Mouse (Mus musculus): Measurements from ENCODE around the gene Rrp12.
A peak's percentile ranks its signal among the peaks of the same experiment; 100 is the strongest.
"Not testable (repeated sequence)": the region's sequence is repeated elsewhere in the genome, so short reads cannot be mapped to it uniquely, and the experiment has no call there.

The Rrp12 gene

GRCm38 (mm10) chr19:41895460-41896318, at the start of gene Rrp12:
TSS of gene Rrp12 (minus strand) at chr19:41896173.
- peak; percentile 94 for DNase-seq (ENCODE audit: low spot score)

- DNase-seq (ENCODE audit: low spot score), result no peak
These were observed 47.9 kb upstream of the Rrp12 start for GRCm38 (mm10) chr19:41943841-41944240.

- DNase-seq (ENCODE audit: low spot score), result no peak
These were observed 42.6 kb upstream of the Rrp12 start for GRCm38 (mm10) chr19:41938539-41938938.

GRCm38 (mm10) chr19:41935921-41936320, 39.9 kb upstream of the Rrp12 start:
- no peak for DNase-seq (ENCODE audit: low spot score)

GRCm38 (mm10) chr19:41934124-41934523, 38.2 kb upstream of the Rrp12 start:
- no peak for DNase-seq (ENCODE audit: low spot score)

GRCm38 (mm10) chr19:41933179-41934086, 37.5 kb upstream of the Rrp12 start, which contains the start of the genes Exosc1 and Zdhhc16:
TSS of gene Exosc1 (minus strand) at chr19:41933423.
TSS of gene Zdhhc16 (plus strand) at chr19:41933480.
- peak; percentile 99 for DNase-seq (ENCODE audit: low spot score)

- no peak for DNase-seq (ENCODE audit: low spot score)
These were observed 36.7 kb upstream of the Rrp12 start for GRCm38 (mm10) chr19:41932686-41933085.

GRCm38 (mm10) chr19:41920412-41921067, 24.6 kb upstream of the Rrp12 start:
- DNase-seq (ENCODE audit: low spot score), result no peak

- DNase-seq (ENCODE audit: low spot score), result no peak
These were observed 23.5 kb upstream of the Rrp12 start for GRCm38 (mm10) chr19:41919471-41919870.

- DNase-seq (ENCODE audit: low spot score), result no peak
These were observed 20.9 kb upstream of the Rrp12 start for GRCm38 (mm10) chr19:41916853-41917252.

- no peak for DNase-seq (ENCODE audit: low spot score)
These were observed 19.3 kb upstream of the Rrp12 start for GRCm38 (mm10) chr19:41915294-41915693.

- DNase-seq (ENCODE audit: low spot score), result not testable (repeated sequence)
These were observed 18.6 kb upstream of the Rrp12 start for GRCm38 (mm10) chr19:41914592-41914882.

- DNase-seq (ENCODE audit: low spot score), result no peak
These were observed 18.0 kb upstream of the Rrp12 start for GRCm38 (mm10) chr19:41913774-41914591.

- peak; percentile 61 for DNase-seq (ENCODE audit: low spot score)
These were observed 16.4 kb upstream of the Rrp12 start for GRCm38 (mm10) chr19:41912121-41913080.

- peak; percentile 100 for DNase-seq (ENCODE audit: low spot score)
These were observed 15.5 kb upstream of the Rrp12 start, which contains the start of gene Pgam1 for GRCm38 (mm10) chr19:41911178-41912073. TSS of gene Pgam1 (plus strand) at chr19:41911923.

- no peak for DNase-seq (ENCODE audit: low spot score)
These were observed 14.4 kb upstream of the Rrp12 start for GRCm38 (mm10) chr19:41910396-41910795.

GRCm38 (mm10) chr19:41908736-41909135, 12.8 kb upstream of the Rrp12 start:
- DNase-seq (ENCODE audit: low spot score), result peak; percentile 53

GRCm38 (mm10) chr19:41907079-41907760, 11.2 kb upstream of the Rrp12 start:
- DNase-seq (ENCODE audit: low spot score), result peak; percentile 49

Data from adipocyte (in vitro differentiated cells).